Mouse (Mus musculus) testis, postnatal 14 days (tissue): Measurements from ENCODE around the gene Rps6ka3.

Experiments
- DNase-seq: peaks from one replicate; pipeline ENCODE4 v3.0.0; 2021; ENCODE audit warnings: low spot score

Gene Rps6ka3

DNA sequence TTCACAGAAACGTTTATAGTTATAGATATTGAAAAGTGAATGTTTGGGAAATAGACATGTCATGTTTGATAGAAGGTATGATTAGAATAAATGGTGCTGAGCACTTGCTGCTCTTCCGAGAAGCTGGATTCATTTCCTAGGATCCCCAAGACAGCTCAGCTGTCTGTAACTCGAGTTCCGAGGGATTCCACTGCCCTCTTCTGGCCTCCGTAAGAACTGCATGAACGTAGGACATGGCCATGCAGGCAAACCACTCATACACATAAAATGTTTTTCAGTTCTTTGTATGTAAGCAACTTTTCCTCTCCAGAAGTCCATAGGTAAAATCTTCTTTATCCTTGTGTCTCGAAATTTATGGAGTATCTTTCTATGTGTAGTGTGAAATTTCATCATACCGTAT is 111.2 kb downstream of the Rps6ka3 start:
- peak; percentile 4 for DNase-seq

GRCm38 (mm10) chrX:159364506-159364905 is 154.4 kb downstream of the Rps6ka3 start:
- DNase-seq = no peak

- DNase-seq = peak; percentile 82
These were observed 162.0 kb downstream of the Rps6ka3 start, which contains the start of gene Eif1ax for GRCm38 (mm10) chrX:159371831-159372752. Gene Eif1ax (plus strand): TSS chrX:159372178.

DNA sequence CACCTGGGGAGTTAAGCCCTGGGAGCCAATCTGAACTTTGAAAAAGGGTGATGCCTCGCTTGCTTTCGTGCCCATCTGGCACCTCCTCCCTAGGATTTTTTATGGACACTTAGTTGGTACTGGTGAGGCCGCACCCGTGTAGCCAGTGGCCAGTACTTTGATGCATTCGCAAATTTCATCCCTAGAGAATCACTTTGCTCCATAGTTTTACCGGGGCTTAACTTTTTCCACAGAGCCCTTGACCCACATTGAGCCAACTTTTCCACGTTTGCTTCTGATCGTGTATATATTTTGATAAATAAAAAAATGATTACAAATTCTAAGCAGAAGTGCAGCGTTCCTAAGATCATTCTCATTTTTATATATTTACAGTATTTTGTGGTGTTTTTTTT is 162.6 kb downstream of the Rps6ka3 start:
- no peak for DNase-seq

- DNase-seq = no peak
These were observed 177.0 kb downstream of the Rps6ka3 start for GRCm38 (mm10) chrX:159387105-159387504.

GRCm38 (mm10) chrX:159388953-159389352 is 178.8 kb downstream of the Rps6ka3 start:
- DNase-seq = no peak

DNA sequence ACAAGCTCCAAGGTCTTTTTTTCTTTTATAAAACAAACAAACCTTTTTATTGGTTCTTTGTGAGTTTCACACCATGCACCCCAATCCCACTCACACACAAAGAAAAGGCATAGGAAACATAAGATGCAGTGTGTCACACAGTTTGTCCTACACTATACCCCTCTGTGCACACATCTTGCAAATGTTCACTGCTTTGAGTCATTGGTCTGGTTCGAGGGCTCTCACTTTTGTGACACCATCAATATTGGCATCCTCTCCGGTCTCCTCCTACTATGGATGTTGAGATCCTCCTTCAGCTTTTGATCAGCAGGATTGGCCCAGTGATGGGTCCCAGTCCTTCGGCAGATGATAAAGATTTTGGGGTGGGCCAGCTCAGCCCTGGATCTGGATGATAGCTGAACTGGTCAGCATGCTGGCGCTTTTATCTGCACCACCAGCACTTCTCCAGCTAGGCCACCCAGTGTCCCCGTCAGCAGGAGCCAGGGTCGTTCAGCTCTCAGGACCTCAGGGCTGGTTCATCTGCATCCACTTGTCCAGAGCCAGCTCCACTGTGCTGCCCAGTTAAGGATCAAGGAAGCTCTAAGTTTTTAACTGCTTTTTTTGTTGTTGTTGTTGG is 180.3 kb downstream of the Rps6ka3 start:
- no peak for DNase-seq

GRCm38 (mm10) chrX:159391239-159391638 is 181.1 kb downstream of the Rps6ka3 start:
- no peak for DNase-seq

DNA sequence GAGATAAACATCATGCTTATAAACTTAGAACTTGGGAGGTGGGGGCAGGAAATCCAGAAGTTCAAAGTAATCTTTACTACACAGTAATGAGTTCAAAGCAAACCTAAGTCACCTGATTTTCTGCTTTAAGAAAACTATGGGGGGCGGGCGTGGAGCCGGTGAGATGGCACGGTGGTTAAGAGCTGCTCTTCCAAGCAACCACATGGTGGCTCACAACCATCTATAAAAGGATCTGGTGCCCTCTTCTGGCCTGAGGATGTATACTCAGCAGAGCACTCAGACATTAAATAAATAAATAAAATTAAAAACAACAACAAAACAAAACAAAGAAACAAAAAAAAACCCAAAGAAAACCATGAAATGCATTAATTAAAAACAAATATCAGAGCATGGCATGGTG is 199.1 kb downstream of the Rps6ka3 start:
- no peak for DNase-seq

DNA sequence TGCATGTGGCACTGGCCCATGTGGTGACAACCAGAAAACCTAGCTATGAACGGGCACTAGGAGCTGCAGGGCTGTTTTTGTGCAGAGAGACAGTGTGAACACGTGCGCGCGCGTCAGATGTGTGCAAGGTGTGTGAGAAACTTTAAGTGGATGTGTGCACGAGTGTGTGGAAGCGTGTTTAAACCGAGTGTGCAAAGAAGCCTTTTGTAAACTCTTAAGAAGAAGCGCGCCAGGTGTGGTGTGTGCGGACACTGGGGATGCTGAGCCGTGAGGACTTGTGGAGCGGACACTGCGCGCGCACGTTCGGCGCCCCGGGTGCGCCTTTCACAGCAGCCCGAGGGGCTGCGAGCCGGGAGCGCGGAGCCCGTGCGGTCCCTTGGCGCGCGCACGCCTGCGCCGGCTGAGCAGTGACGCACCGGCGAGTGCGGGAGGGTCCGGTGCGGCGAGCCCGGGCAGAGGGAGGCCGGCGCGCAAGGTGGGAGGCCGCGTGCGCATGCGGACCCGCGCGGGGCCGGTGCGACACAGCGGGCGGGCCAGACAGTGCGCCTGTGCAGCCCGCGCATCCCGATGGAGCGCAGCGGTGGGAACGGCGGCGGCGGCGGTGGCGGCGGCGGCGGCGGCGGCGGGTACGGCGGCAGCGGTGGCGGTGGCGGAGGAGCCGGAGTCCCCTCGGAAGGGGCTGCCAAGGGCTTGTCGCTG is 204.2 kb downstream of the Rps6ka3 start, which contains the start of gene Map7d2:
Gene Map7d2 (plus strand): TSS at position 443 of the 699 bp plus-strand sequence.
- DNase-seq = peak; percentile 59

DNA sequence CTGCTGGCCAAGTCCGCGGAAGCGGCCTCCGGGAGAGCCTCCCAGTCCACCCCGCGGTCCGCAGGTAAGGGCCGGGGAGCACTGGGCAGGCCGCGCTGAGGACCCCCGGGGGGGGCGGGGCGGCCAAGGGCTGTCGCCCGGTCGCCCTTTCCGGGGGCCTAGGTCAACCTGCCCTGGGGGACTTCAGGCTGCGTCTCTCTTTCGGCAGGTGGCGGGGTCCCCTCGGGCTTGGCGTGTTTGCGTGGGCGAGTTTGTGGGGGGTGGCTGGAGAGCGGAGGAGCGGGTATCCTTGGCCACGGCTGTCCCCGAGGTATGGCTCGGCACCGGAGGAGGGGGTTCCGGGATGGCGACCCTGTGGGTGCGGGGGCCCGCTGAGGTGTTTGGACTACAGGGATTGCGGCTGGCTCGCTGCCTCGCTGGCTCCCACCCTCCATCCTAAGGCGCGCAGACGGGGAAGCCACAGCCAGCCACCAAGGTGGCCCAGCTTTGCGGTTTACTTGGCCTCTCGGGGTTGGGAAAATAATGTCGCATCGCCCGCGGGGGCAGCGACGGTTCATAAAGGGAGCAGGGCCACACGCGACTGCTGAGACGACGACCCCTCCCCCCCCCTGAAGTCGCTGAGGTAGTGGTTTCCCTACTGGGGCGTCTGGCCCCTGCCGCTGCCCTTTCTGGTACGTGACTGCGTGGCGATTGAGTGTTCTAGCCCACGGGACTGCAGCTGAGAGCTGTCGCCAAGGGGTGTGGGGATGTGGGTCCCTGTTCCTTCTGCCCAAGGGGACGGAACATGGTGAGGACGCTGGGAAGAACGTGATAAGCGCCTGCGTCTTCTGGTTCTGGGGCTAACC is 204.9 kb downstream of the Rps6ka3 start:
- peak; percentile 55 for DNase-seq
